Mouse (Mus musculus) brain, embryonic 14.5 days (tissue): ENCODE results near the gene Gm43720.

ENCODE experiments used
- CTCF ChIP-seq: fragments of 200-500 bp; IDR thresholded peaks from 2 replicates; pipeline ENCODE4 v1.5.1; 2012; ENCODE audit warnings: inconsistent platforms, mild to moderate bottlenecking, moderate library complexity, borderline replicate concordance; ENCODE audit not compliant: insufficient read depth, insufficient read length; ENCODE audit errors: extremely low read depth
- POLR2A ChIP-seq: fragments of 200-500 bp; IDR thresholded peaks from 2 replicates; pipeline ENCODE4 v1.6.1; 2012; ENCODE audit warnings: mild to moderate bottlenecking, inconsistent platforms, borderline replicate concordance; ENCODE audit not compliant: poor library complexity, insufficient read depth, insufficient read length, severe bottlenecking; ENCODE audit errors: extremely low read depth

GRCm38 (mm10) chr5:138287861-138288260 is 8.1 kb upstream of the Gm43720 start:
- TF ChIP-seq POLR2A (no peak), CTCF (peak; percentile 14; the same call in 1 of the 2 replicates)
